Mouse (Mus musculus) testis, adult 2 months (tissue): Measurements from ENCODE around the gene Dmap1.

Experiments
- CTCF ChIP-seq: fragments of 200-500 bp; IDR thresholded peaks from 2 replicates; pipeline ENCODE4 v1.5.1; 2012; ENCODE audit warnings: low read depth, mild to moderate bottlenecking, inconsistent platforms, low read length, moderate library complexity; ENCODE audit not compliant: control insufficient read depth, insufficient read depth, insufficient replicate concordance
- POLR2A ChIP-seq: fragments of 200-500 bp; IDR thresholded peaks from 2 replicates; pipeline ENCODE4 v1.6.1; 2012; ENCODE audit warnings: low read depth, mild to moderate bottlenecking, inconsistent platforms, low read length, moderate library complexity; ENCODE audit not compliant: control insufficient read depth

GRCm38 (mm10) chr4:117654703-117655499, 27.2 kb downstream of the Dmap1 start:
- TF ChIP-seq POLR2A = no peak
- no peak for TF ChIP-seq CTCF
